20 mouse cellular contexts compared by ENCODE assay signal in the genomic region with DNA sequence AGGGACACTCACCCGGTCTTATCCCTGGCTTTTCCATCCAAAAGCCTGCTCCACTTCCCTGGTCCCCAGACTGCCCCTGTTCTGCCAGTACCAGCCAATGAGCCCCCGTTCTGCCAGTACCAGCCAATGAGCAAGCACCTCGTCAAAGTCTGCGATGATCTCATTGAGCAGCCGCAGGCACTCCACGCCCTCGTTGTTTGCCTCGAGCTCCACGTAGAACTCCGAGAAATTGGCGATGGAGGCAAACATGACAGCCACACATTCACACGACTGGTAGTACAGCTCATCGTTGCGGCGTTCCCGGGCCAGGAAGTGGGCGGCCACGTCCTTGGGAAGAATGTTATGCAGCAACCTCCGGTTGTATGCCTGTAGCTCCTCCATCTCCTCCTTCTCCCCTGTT. TPM values are rescaled to one million over a fixed set of nuclear protein-coding genes. Genes with fewer than 3 reads are reported as not detected.
DNase-seq lines count a peak whose midpoint lies in the region.
"Had no signal": no experiment of that assay in that cellular context is flagged by ENCODE, and none has a peak within 500 bp of the region (broad histone marks: within the 10 kb centered on the region; RNA-seq: fewer than 3 reads in every experiment).

No protein-coding gene starts in this region.

- peaks cover 11% of the 10 kb centered on the region for H3K4me1 ChIP-seq in heart, embryonic 10.5 days
- H3K4me1 ChIP-seq: embryonic facial prominence, embryonic 12.5 days; limb, embryonic 13.5 days; neural tube, embryonic 13.5 days had no signal

- intact Hi-C loops in heart, postnatal 36 days (cut with DNase I), result no loop called here

- no peak for DNase-seq in heart, embryonic 10.5 days (ENCODE audit: low spot score)
- DNase-seq in heart, postnatal 36 days, result no peak
- DNase-seq in right cerebral cortex, adult 2 months (ENCODE audit: low spot score in 2 of 2), result peak; percentile 50 to 53
- no peak for DNase-seq in right cerebral cortex, postnatal 14 days
- peak; percentile 78 for DNase-seq in brain, adult 2 months (ENCODE audit: low read depth, low spot score)
- no peak for DNase-seq in kidney, postnatal 4 days
- DNase-seq in urinary bladder, postnatal 4 days (ENCODE audit: low spot score in 2 of 2), result no peak
- DNase-seq: cerebellum, adult 11 months; cerebellum, postnatal 36 days; gastrocnemius, postnatal 10 days; heart, postnatal 14 days; kidney, adult 2 months; lung, postnatal 14 days; thymus, postnatal 25 days had no signal

- no peaks in the 10 kb centered on the region for H3K27me3 ChIP-seq in heart, embryonic 10.5 days (ENCODE audit: insufficient read depth, poor library complexity, severe bottlenecking)
- H3K27me3 ChIP-seq: embryonic facial prominence, embryonic 12.5 days; limb, embryonic 13.5 days; neural tube, embryonic 13.5 days had no signal

- no peak overlapping the region for H3K27ac ChIP-seq in heart, embryonic 10.5 days
- H3K27ac ChIP-seq: embryonic facial prominence, embryonic 12.5 days; limb, embryonic 13.5 days; neural tube, embryonic 13.5 days had no signal

- no peaks in the 10 kb centered on the region for H3K9me3 ChIP-seq in heart, embryonic 10.5 days
- H3K9me3 ChIP-seq: embryonic facial prominence, embryonic 12.5 days; limb, embryonic 13.5 days; neural tube, embryonic 13.5 days had no signal

- H3K36me3 ChIP-seq in heart, embryonic 10.5 days, result peaks cover 100% of the 10 kb centered on the region

- WGBS in heart, embryonic 10.5 days, result 75% methylated on average over 19 of the region's 19 CpGs

- H3K4me3 ChIP-seq in heart, embryonic 10.5 days, result 0 out of 2 replicates have a peak overlapping the region, but pooled peaks have one; percentile 1
- H3K4me3 ChIP-seq: embryonic facial prominence, embryonic 12.5 days; limb, embryonic 13.5 days; neural tube, embryonic 13.5 days had no signal

RNA-seq across cellular contexts. Expression of gene Adcy6, which starts 15.7 kb away (rescaled TPM):
- polyA plus RNA-seq in heart, embryonic 10.5 days (2016; fragmentation: Nextera tagmentation; extraction: Ambion mirVana), result 25.5 and 33.5 TPM in 2 replicates
- total RNA-seq in heart, postnatal 36 days (2021), result 100 to 1,000 TPM; 207 TPM

RNA-seq across cellular contexts. Expression of gene 4930415O20Rik, which starts 23.4 kb away (rescaled TPM):
- polyA plus RNA-seq in heart, embryonic 10.5 days (2016; fragmentation: Nextera tagmentation; extraction: Ambion mirVana), result 0.43 TPM in 1 of 2 replicates, not detected in the other
- 1 to 10 TPM; 1.6 TPM for total RNA-seq in heart, postnatal 36 days (2021)
- total RNA-seq: gastrocnemius, postnatal 10 days; megakaryocyte-erythroid progenitor cell, adult 5-6 weeks had no signal
- polyA plus RNA-seq: embryonic facial prominence, embryonic 12.5 days; limb, embryonic 13.5 days; liver, embryonic 16.5 days; neural tube, embryonic 13.5 days; spleen, adult 2 months had no signal

RNA-seq across cellular contexts. Expression of gene Ccnt1, which starts 23.5 kb away (rescaled TPM):
- 42.8 and 53.0 TPM in 2 replicates for polyA plus RNA-seq in heart, embryonic 10.5 days (2016; fragmentation: Nextera tagmentation; extraction: Ambion mirVana)
- 10 to 100 TPM; 27.6 to 32.1 TPM for total RNA-seq in heart, postnatal 36 days (2021)

RNA-seq across cellular contexts. Expression of gene Cacnb3, which starts 36.4 kb away (rescaled TPM):
- 9.9 and 23.3 TPM in 2 replicates for polyA plus RNA-seq in heart, embryonic 10.5 days (2016; fragmentation: Nextera tagmentation; extraction: Ambion mirVana)
- total RNA-seq in heart, postnatal 36 days (2021), result 1 to 10 TPM; 3.3 to 4.0 TPM
- total RNA-seq: megakaryocyte-erythroid progenitor cell, adult 5-6 weeks had no signal

Comparison
In these comparisons a context has a peak if more than half of its experiments do, and no peak if none do; other contexts are left out.
1. DNase-seq: peak in right cerebral cortex, adult 2 months (2 of 2) and brain, adult 2 months (single experiment); none in heart, embryonic 10.5 days (single experiment), heart, postnatal 36 days (0 of 2), right cerebral cortex, postnatal 14 days (single experiment), kidney, postnatal 4 days (0 of 2) and urinary bladder, postnatal 4 days (0 of 2).